Mouse (Mus musculus): ENCODE measurements around the gene Reln.

DNA sequence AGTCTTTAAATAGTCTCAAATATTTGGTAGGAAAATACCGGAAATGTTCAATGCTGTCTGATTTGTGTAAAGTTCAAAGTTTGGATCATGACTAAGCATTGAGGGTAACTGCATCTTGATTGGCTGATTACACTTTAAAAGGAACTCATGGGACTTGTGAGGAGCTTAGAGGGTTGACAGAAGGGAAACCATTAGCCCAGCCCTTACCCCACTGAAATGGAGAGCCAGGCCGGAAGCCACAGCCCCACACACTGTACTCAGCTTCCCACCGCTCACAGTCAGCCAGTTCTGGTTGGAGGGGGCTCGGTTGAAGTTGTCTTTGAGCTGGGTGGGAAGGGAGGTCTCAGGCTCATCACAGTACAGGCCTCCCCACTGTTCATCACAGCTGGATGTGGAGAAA, 413.4 kb downstream of the Reln start:
- no peak for TF ChIP-seq POLR2A (IDR thresholded peaks at IDR 0.05; ENCODE audit: borderline replicate concordance, extremely low read depth, low read depth, low read length)
- TF ChIP-seq CTCF (IDR thresholded peaks at IDR 0.05; ENCODE audit: insufficient read depth, low read length): no peak
